Mouse (Mus musculus) midbrain, embryonic 10.5 days (tissue): ENCODE measurements around the gene Gucy1b2. TPM values are rescaled to one million over a fixed set of nuclear protein-coding genes. Genes with fewer than 3 reads are reported as not detected.

Experiments used
- DNase-seq: peaks from one replicate; pipeline ENCODE4 v3.0.0-alpha.2; 2017; ENCODE audit warnings: low spot score
- H3K27ac ChIP-seq: fragments of 300-500 bp; sonication (generic); replicated peaks from 2 replicates; pipeline ENCODE4 v1.5.1; 2016; ENCODE audit warnings: mild to moderate bottlenecking
- H3K27me3 ChIP-seq: fragments of 300-500 bp; sonication (generic); 2 replicates; pipeline ENCODE4 v1.6.1; 2016; ENCODE audit warnings: low read depth, mild to moderate bottlenecking; ENCODE audit not compliant: poor library complexity, severe bottlenecking
- H3K36me3 ChIP-seq: fragments of 300-500 bp; sonication (generic); 2 replicates; pipeline ENCODE4 v1.6.1; 2016; ENCODE audit warnings: mild to moderate bottlenecking, moderate library complexity
- H3K4me1 ChIP-seq: fragments of 300-500 bp; sonication (generic); 2 replicates; pipeline ENCODE4 v1.6.1; 2016
- H3K4me3 ChIP-seq: fragments of 300-500 bp; sonication (generic); 2 replicates; pipeline ENCODE4 v1.5.1; 2016; ENCODE audit warnings: mild to moderate bottlenecking, moderate library complexity
- H3K9me3 ChIP-seq: fragments of 300-500 bp; sonication (generic); replicated peaks from 2 replicates; pipeline ENCODE4 v1.6.1; 2016; ENCODE audit warnings: mild to moderate bottlenecking
- WGBS: fragments of 180-500 bp; shearing (Covaris S2); methylation state at CpG from one replicate; pipeline ENCODE4 v1.1.7; 2016; 5-methylcytosine and 5-hydroxymethylcytosine counted together
- polyA plus RNA-seq: library from polyadenylated mRNA; unstranded; fragments of >200 nt; fragmentation: Nextera tagmentation; extraction: Ambion mirVana; gene quantifications from 2 replicates; pipeline ENCODE4 v1.2.1, GENCODE M21; 2016

Gucy1b2 gene
- polyA plus RNA-seq, 1 experiment from 2014 or later, result 0.25 TPM

DNA sequence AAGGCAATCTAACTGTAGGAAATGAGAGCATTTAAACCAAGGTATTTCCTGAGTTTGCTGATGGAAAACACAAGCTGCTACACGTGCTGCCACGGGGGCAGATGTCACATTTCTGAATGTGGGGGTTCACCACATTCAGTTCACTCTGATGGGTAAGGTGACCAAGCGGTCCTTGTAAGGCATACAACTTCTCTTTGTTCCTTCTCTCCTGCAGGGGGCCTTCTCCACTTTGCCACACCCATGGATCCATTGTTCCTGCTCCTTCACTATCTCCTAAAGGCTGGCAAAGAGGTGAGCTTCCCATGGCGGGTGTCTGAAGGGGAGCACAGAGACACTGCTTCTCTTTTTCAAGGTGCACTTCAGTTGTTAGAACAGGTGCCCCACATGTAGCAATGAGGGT is 105.9 kb downstream of the Gucy1b2 start:
- WGBS, result 79% methylated on average over 4 of the region's 4 CpGs
- no peak for DNase-seq
- H3K4me1 ChIP-seq, result peaks cover 21% of the 10 kb centered on the region; the same call in 1 of the 2 replicates
- no peaks in the 10 kb centered on the region for H3K27me3 ChIP-seq
- no peaks in the 10 kb centered on the region for H3K9me3 ChIP-seq
- H3K4me3 ChIP-seq, result no peak overlapping the region
- H3K27ac ChIP-seq, result no peak overlapping the region
- peaks cover 27% of the 10 kb centered on the region for H3K36me3 ChIP-seq

DNA sequence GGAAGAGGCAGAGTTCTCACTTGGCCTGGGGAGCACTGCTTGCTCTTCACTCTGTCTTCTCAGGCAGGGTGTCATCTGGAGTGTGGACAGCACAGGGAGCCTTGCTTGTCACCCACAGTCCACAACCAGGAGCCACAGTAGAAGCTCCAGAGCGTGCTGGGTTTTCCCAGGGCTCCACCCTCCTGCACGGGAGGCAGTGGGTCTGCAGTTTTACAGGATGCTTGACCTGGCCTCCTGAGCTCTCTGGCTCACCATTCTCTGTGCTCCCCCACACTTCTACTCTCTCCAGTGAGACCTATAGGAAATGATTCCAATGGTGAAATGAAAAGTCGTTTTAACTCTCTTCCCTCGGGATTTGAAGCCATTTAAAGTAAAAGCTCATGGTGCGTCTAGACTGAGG is 106.3 kb downstream of the Gucy1b2 start:
- Histone ChIP-seq H3K9me3 (no peaks in the 10 kb centered on the region), H3K27me3 (no peaks in the 10 kb centered on the region), H3K4me3 (no peak overlapping the region), H3K4me1 (peaks cover 21% of the 10 kb centered on the region; the same call in 1 of the 2 replicates), H3K27ac (no peak overlapping the region), H3K36me3 (peaks cover 27% of the 10 kb centered on the region)
- WGBS, result 89% methylated on average over 5 of the region's 5 CpGs
- no peak for DNase-seq

- Histone ChIP-seq H3K9me3 (no peaks in the 10 kb centered on the region), H3K4me1 (peaks cover 18% of the 10 kb centered on the region), H3K27ac (no peak overlapping the region), H3K27me3 (no peaks in the 10 kb centered on the region), H3K36me3 (peaks cover 19% of the 10 kb centered on the region), H3K4me3 (no peak overlapping the region)
- no peak for DNase-seq
- WGBS, result 88% methylated on average over 7 of the region's 7 CpGs
Observed at GRCm38 (mm10) chr14:62347103-62347502, 109.0 kb downstream of the Gucy1b2 start.

DNA sequence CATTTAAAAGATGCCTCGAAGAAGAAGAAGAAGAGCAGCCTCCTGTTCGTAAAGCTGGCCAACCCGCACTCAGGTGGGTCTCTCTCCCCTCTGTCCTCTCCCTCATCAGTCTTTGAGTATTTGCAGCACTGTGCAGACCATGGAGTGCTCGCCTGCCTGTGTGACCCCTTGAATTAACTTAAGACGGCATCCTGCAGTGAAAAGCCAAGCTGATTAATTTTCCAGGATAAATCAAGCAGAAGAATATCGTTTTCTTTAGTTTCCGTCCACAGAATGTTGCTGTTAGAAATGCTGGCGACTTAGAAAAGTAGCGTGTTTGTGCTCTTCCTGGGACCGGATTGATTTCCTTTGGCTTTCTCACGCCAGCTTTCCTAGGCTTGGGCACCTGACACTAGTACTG is 109.5 kb downstream of the Gucy1b2 start:
- 74% methylated on average over 11 of the region's 11 CpGs for WGBS
- Histone ChIP-seq H3K4me1 (peaks cover 23% of the 10 kb centered on the region), H3K36me3 (peaks cover 19% of the 10 kb centered on the region), H3K27ac (no peak overlapping the region), H3K27me3 (no peaks in the 10 kb centered on the region), H3K4me3 (no peak overlapping the region), H3K9me3 (no peaks in the 10 kb centered on the region)
- DNase-seq, result no peak

Other genes with a start within 250 kb of the Gucy1b2 start
- gene Rnaseh2b, start 163.7 kb downstream of the Gucy1b2 start, polyA plus RNA-seq, result 65.0 and 76.1 TPM in 2 replicates
- 4.1 and 4.6 TPM in 2 replicates for gene Dleu7, start 163.2 kb downstream of the Gucy1b2 start, polyA plus RNA-seq
- 3.6 and 4.3 TPM in 2 replicates for gene Fam124a, start 99.4 kb upstream of the Gucy1b2 start, polyA plus RNA-seq
- gene Gm4131, start 110.6 kb upstream of the Gucy1b2 start, polyA plus RNA-seq, result 0.10 and 0.16 TPM in 2 replicates
- gene Serpine3, start 207.4 kb upstream of the Gucy1b2 start, polyA plus RNA-seq, result not detected in 2 replicates